Mouse (Mus musculus) naive thymus-derived CD4-positive, alpha-beta T cell, adult 2 months (primary cell): ENCODE results near the gene Elf2.

Source experiments
- DNase-seq: peaks from one replicate; pipeline ENCODE4 v3.0.0-alpha.2; 2011; ENCODE audit warnings: low read depth

Elf2 gene

GRCm38 (mm10) chr3:51213111-51213510, 127.4 kb downstream of the Elf2 start:
- DNase-seq: no peak

GRCm38 (mm10) chr3:51210485-51210884, 130.0 kb downstream of the Elf2 start:
- no peak for DNase-seq

- DNase-seq: no peak
Observed at GRCm38 (mm10) chr3:51209503-51210314, 130.8 kb downstream of the Elf2 start.

GRCm38 (mm10) chr3:51208633-51209032, 131.8 kb downstream of the Elf2 start:
- no peak for DNase-seq

DNA sequence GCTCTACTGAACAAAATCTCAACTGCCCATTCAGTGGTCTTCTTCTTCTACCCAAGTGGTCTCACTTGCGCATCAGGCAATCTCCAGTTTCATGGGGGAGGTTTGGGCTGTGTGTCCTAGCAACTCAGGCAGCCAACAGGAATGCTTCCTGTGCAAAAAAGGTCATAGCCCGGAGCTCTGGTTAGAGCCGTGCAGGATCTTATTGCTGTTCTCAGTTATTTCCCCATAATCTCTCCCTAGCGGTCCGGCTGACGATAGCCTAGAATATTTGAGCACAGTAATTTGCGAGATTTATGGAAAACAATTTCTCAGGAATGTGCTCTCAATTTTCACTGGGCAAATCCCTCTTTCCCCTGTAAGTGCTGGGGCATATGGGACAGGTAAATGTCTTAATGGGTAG, 133.9 kb downstream of the Elf2 start:
- DNase-seq: no peak

DNA sequence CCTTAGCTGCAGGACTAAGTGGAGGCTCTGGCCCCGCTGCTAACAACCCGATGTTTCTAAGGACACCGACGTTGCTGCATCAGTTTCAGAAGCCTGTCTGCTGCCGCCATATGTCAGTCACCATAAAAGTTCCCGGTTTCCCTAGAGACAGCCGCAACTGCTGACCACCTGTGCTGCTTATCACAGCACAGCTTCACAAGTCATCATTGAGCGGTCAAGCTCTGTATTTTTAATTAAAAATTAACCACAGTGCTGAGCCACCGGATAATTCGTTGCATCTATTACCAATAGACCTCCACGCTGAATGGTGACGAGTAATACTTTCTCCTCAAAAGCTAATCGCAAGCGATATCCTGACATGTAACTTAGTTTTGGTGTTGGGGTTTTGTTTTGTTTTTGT, 135.6 kb downstream of the Elf2 start:
- DNase-seq: no peak

- DNase-seq: no peak
Observed at GRCm38 (mm10) chr3:51204441-51204840, 136.0 kb downstream of the Elf2 start.

DNA sequence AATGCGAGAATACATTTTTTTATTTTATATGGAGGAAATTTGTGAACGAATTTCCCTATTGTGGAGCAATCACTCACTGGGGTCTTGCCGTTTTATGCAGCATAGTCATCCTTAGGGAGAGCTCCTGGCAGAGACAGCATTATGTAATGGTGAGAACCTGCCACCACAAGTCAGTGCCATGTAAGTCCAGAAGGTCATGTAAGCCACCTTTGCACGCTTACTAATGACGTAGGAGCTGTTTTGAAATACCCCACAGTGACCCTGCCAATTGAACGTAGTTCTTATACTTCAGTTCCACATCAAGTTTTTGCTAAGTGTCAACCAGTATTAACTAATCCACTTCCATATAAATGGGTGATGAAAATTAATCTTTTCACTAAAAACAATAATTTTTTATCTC, 136.6 kb downstream of the Elf2 start:
- no peak for DNase-seq
